Mouse (Mus musculus) kidney, adult 2 months (tissue): ENCODE measurements around the gene Gm11444.

Source experiments
- CTCF ChIP-seq: fragments of 200-500 bp; conservative IDR thresholded peaks from 2 replicates; pipeline ENCODE4 v1.5.1; 2011; ENCODE audit warnings: low read depth, mild to moderate bottlenecking, control low read depth, low read length, moderate library complexity, mixed read lengths; ENCODE audit not compliant: insufficient read depth, insufficient read length
- POLR2A ChIP-seq: fragments of 200-500 bp; IDR thresholded peaks from one replicate; pipeline ENCODE4 v1.6.1; 2011; ENCODE audit warnings: low read depth, low read length, control low read depth

DNA sequence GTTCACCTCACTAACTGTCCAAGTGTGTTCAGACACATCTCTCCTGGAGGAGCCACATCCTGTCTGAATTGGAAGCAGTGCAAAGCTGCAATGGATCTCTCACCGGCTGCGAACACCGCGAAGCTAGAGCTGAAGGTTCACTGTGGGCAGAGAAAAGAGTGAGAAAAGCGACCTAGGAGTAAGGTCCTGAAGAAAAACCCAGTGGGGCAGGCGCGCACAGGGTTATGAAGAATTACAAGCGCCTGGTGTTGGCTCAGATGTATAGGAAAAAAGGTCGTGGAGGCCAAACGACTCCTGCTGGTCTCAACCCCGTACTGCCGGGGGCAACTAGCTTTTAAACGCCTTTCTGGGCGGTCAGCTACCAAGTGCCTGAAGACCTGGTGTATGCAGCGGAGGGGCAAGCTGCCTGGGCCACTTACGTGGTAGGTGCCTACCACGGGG, 19.2 kb downstream of the Gm11444 start:
- no peak; the same call in 1 of the 2 replicates for TF ChIP-seq CTCF
- no peak for TF ChIP-seq POLR2A
